Mouse (Mus musculus): ENCODE data around the gene Exph5.

Gene Exph5

GRCm38 (mm10) chr9:53401146-53401545 lies 99.7 kb downstream of the Exph5 start:
- in situ Hi-C loops (cut with MboI; ENCODE audit: unreplicated experiment in 2 of 2), result no loop called here

GRCm38 (mm10) chr9:53402291-53402711 lies 100.8 kb downstream of the Exph5 start, which contains the start of gene 4930550C14Rik:
Gene 4930550C14Rik, plus strand, starts transcription at chr9:53402325.
- in situ Hi-C loops (cut with MboI; ENCODE audit: unreplicated experiment in 2 of 2), result no loop called here

GRCm38 (mm10) chr9:53402991-53403390 lies 101.5 kb downstream of the Exph5 start:
- in situ Hi-C loops (cut with MboI; ENCODE audit: unreplicated experiment in 2 of 2), result no loop called here

GRCm38 (mm10) chr9:53404050-53404752 lies 102.7 kb downstream of the Exph5 start:
- in situ Hi-C loops (cut with MboI; ENCODE audit: unreplicated experiment in 2 of 2), result no loop called here

- in situ Hi-C loops (cut with MboI; ENCODE audit: unreplicated experiment in 2 of 2), result no loop called here
Measured at GRCm38 (mm10) chr9:53404753-53405722, 103.6 kb downstream of the Exph5 start.

- in situ Hi-C loops (cut with MboI; ENCODE audit: unreplicated experiment in 2 of 2), result no loop called here
Measured at GRCm38 (mm10) chr9:53408548-53408947, 107.1 kb downstream of the Exph5 start.

- in situ Hi-C loops (cut with MboI; ENCODE audit: unreplicated experiment in 2 of 2), result no loop called here
Measured at GRCm38 (mm10) chr9:53408953-53409361, 107.5 kb downstream of the Exph5 start.

GRCm38 (mm10) chr9:53409427-53409826 lies 108.0 kb downstream of the Exph5 start:
- in situ Hi-C loops (cut with MboI; ENCODE audit: unreplicated experiment in 2 of 2), result no loop called here

- in situ Hi-C loops (cut with MboI; ENCODE audit: unreplicated experiment in 2 of 2), result no loop called here
Measured at GRCm38 (mm10) chr9:53422133-53422896, 120.8 kb downstream of the Exph5 start.

- in situ Hi-C loops (cut with MboI; ENCODE audit: unreplicated experiment in 2 of 2), result no loop called here
Measured at GRCm38 (mm10) chr9:53426726-53427125, 125.3 kb downstream of the Exph5 start.

Measured in v-Abl transformed pro-B cells (cell line).